Mouse (Mus musculus) heart, embryonic 16.5 days (tissue): ENCODE results near the gene Sh3d21. TPM values are rescaled to one million over a fixed set of nuclear protein-coding genes. Genes with fewer than 3 reads are reported as not detected.
A peak's percentile ranks its signal among the peaks of the same experiment; 100 is the strongest.

ENCODE experiments used
- ATAC-seq: fragments of 200-750 bp; cut with Nextera tagmentation; replicated peaks from 2 replicates; pipeline ENCODE4 v1.8.0; 2017; ENCODE audit warnings: moderate number of reproducible peaks; ENCODE audit not compliant: insufficient read depth, low FRiP score; ENCODE audit errors: extremely low read depth
- H3K27ac ChIP-seq: fragments of 300-500 bp; sonication (generic); 2 replicates; pipeline ENCODE4 v1.5.1; 2014; ENCODE audit warnings: mild to moderate bottlenecking, low read length, control low read depth, moderate library complexity
- H3K27me3 ChIP-seq: fragments of 300-500 bp; sonication (generic); 2 replicates; pipeline ENCODE4 v1.6.1; 2014; ENCODE audit warnings: low read length, mixed read lengths; ENCODE audit not compliant: control insufficient read depth, insufficient read depth
- H3K36me3 ChIP-seq: fragments of 300-500 bp; sonication (generic); 2 replicates; pipeline ENCODE4 v1.6.1; 2014; ENCODE audit not compliant: control insufficient read depth, insufficient read depth
- H3K4me1 ChIP-seq: fragments of 300-500 bp; sonication (generic); 2 replicates; pipeline ENCODE4 v1.6.1; 2014; ENCODE audit warnings: low read length, mixed read lengths; ENCODE audit not compliant: control insufficient read depth, insufficient read depth
- H3K4me2 ChIP-seq: fragments of 300-500 bp; sonication (generic); 2 replicates; pipeline ENCODE4 v1.6.1; 2014; ENCODE audit warnings: low read depth, mild to moderate bottlenecking, control low read depth, low read length
- H3K4me3 ChIP-seq: fragments of 300-500 bp; sonication (generic); 2 replicates; pipeline ENCODE4 v1.5.1; 2014; ENCODE audit warnings: mild to moderate bottlenecking, control low read depth, low read length
- H3K9ac ChIP-seq: fragments of 300-500 bp; sonication (generic); 2 replicates; pipeline ENCODE4 v1.6.1; 2014; ENCODE audit warnings: low read length, control low read depth
- H3K9me3 ChIP-seq: fragments of 300-500 bp; sonication (generic); replicated peaks from 2 replicates; pipeline ENCODE4 v1.6.1; 2016; ENCODE audit warnings: low read length; ENCODE audit not compliant: control insufficient read depth
- WGBS: fragments of 180-500 bp; shearing (Covaris S2); extraction: QIAGEN DNeasy Blood & Tissue Kit; methylation state at CpG from one replicate; pipeline ENCODE4 v1.1.7; 2014; 5-methylcytosine and 5-hydroxymethylcytosine counted together
- polyA plus RNA-seq: library from polyadenylated mRNA; unstranded; fragments of >200 nt; fragmentation: Nextera tagmentation; extraction: Ambion mirVana; gene quantifications from 2 replicates; pipeline ENCODE4 v1.2.1, GENCODE M21; 2015

Gene Sh3d21
- polyA plus RNA-seq, 1 experiment from 2014 or later, result 2.7 TPM

- WGBS, result 17% methylated on average over 6 of the region's 6 CpGs
- Histone ChIP-seq H3K27ac (no peak overlapping the region), H3K4me1 (peaks cover 52% of the 10 kb centered on the region), H3K27me3 (no peaks in the 10 kb centered on the region), H3K9me3 (no peaks in the 10 kb centered on the region), H3K4me3 (no peak overlapping the region), H3K9ac (no peak overlapping the region), H3K36me3 (0 out of 2 replicates have a peak, but pooled peaks cover 3% of the 10 kb centered on the region), H3K4me2 (no peak overlapping the region)
- no peak for ATAC-seq
Measured at GRCm38 (mm10) chr4:126113943-126114342, 49.3 kb downstream of the Sh3d21 start.

- Histone ChIP-seq H3K27ac (no peak overlapping the region), H3K4me1 (peaks cover 59% of the 10 kb centered on the region), H3K9ac (no peak overlapping the region), H3K4me3 (no peak overlapping the region), H3K9me3 (no peaks in the 10 kb centered on the region), H3K36me3 (no peaks in the 10 kb centered on the region), H3K27me3 (no peaks in the 10 kb centered on the region), H3K4me2 (no peak overlapping the region)
- ATAC-seq, result no peak
- WGBS, result 73% methylated on average over 4 of the region's 4 CpGs
Measured at GRCm38 (mm10) chr4:126113243-126113642, 50.0 kb downstream of the Sh3d21 start.

GRCm38 (mm10) chr4:126111153-126111549 lies 52.1 kb downstream of the Sh3d21 start:
- Histone ChIP-seq H3K9ac (peak overlapping the region; percentile 62), H3K4me2 (peak overlapping the region; percentile 60), H3K9me3 (no peaks in the 10 kb centered on the region), H3K27me3 (no peaks in the 10 kb centered on the region), H3K36me3 (no peaks in the 10 kb centered on the region), H3K4me1 (peaks cover 66% of the 10 kb centered on the region), H3K4me3 (peak overlapping the region; percentile 26; the same call in 1 of the 2 replicates), H3K27ac (peak overlapping the region; percentile 97)
- WGBS, result 14% methylated on average over 7 of the region's 7 CpGs
- no peak for ATAC-seq

DNA sequence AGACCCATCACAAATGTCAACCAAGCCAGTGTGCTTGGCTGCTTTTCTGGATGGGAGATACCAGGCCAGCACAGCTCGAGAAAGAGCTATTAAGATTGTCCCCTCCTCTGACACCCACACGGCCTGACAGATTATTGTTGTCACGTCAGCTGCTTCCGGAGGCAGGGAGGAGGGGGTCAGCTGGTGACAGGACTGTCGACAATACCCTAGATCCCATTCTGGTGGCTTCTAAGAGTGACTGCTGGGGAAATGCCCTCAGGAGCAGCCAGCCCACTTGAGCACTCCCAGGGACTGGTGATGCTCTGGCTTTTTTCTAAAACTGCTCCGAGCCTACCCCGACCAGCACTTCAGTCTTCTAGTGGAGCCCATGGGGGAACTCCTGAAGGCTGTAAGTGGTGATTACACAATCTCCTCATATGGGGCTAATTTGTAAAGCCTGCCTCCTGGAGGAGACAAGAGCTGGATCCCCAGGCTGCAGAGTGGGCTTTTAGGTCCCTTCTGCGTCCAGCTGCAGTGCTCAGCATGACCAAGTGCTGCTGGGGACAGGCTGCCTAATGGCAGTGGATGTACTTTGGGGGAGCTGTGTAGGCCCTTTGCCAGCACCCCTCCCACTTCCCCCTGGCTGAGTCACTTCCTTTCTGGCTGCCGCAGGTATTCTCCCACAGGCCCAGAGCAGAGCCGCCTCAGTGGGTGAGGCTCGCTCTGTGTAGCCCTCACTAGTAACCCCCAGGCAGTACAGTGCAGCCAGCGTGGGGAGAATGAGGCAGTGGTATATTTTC lies 52.7 kb downstream of the Sh3d21 start:
- ATAC-seq, result peak; percentile 74
- peak overlapping the region; percentile 60 for H3K4me2 ChIP-seq
- no peaks in the 10 kb centered on the region for H3K9me3 ChIP-seq
- H3K36me3 ChIP-seq, result no peaks in the 10 kb centered on the region
- 1% methylated on average over 12 of the region's 12 CpGs for WGBS
- H3K27ac ChIP-seq, result peak overlapping the region; percentile 97
- H3K27me3 ChIP-seq, result no peaks in the 10 kb centered on the region
- peaks cover 65% of the 10 kb centered on the region for H3K4me1 ChIP-seq
- H3K4me3 ChIP-seq, result peak overlapping the region; percentile 26
- peak overlapping the region; percentile 62 for H3K9ac ChIP-seq

DNA sequence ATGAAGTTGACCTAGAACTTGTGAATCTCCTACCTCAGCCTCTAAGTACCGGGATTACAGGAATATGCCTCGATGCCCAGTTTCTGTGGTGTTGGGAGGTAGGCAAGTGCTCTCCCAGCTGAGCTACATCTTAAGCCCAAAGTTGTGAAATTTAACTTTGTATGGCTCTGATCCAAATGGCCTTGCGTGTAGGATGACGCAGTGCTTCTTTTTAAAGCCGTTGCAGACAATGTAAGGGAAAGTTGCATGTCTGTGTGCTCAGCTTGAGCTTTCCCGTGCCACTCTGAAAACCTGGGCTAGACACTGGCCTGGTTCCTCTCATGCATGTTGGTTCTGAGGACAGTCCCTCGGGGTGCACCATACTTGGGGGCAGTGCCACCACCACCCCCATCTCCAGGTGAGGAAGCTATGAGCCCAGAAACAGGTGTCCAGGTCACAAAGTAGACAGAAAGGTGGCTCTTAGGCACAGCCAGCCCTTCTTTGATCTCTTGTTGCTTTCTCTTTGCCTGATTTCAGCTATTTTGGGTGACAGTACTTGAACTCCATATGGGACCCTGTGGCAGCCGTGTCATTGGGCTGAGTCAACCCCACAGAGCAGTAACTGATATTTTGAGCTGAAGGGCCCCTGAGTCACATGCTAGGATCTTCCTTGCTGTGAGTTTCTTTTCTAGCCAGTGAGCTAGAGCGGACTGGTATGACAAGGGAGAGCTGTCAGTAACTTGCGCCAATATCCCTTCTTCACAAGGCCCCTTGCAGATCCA lies 53.5 kb downstream of the Sh3d21 start:
- Histone ChIP-seq H3K36me3 (no peaks in the 10 kb centered on the region), H3K9me3 (no peaks in the 10 kb centered on the region), H3K4me1 (peaks cover 69% of the 10 kb centered on the region), H3K27ac (peak overlapping the region; percentile 97), H3K9ac (peak overlapping the region; percentile 62), H3K4me3 (peak overlapping the region; percentile 15), H3K27me3 (no peaks in the 10 kb centered on the region), H3K4me2 (peak overlapping the region; percentile 60)
- no peak; the same call in 1 of the 2 replicates for ATAC-seq
- 45% methylated on average over 10 of the region's 10 CpGs for WGBS

DNA sequence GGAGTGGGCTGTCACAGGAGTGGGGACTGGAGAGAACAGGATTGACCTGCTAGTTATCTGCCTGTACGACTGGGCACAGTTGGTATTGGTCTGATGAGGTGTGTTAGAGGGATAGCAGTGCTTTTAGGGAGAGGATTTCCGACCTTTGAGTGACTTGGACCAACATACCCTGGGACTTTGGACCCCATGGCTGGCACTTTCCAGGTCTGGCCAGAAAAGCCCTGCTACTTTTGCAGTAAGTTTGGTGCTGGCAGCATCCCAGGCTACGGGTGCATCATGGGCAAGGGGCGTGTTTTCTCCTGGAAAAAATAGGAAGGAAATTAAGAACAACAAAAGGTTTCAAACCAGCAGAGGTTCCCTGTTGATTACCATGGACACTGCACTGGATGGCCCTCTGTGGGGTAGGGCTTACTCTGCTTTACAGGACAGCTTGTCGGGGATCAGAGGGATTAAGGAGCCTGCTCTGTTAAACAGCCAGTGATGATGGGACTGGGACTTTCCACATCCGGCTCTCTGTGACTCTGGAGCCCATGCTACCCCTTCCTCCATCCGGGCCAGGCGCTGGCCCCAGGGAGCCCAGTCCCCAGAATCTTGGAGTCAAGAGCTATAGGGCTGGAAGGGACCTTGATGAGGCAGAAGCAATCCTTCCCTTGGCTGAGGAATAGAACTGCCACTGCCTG lies 55.1 kb downstream of the Sh3d21 start:
- Histone ChIP-seq H3K27me3 (no peaks in the 10 kb centered on the region), H3K27ac (peak overlapping the region; percentile 97), H3K9ac (peak overlapping the region; percentile 47), H3K36me3 (no peaks in the 10 kb centered on the region), H3K4me2 (peak overlapping the region; percentile 5; the same call in 1 of the 2 replicates), H3K4me1 (peaks cover 62% of the 10 kb centered on the region), H3K9me3 (no peaks in the 10 kb centered on the region), H3K4me3 (no peak overlapping the region)
- 51% methylated on average over 8 of the region's 8 CpGs for WGBS
- ATAC-seq, result no peak

DNA sequence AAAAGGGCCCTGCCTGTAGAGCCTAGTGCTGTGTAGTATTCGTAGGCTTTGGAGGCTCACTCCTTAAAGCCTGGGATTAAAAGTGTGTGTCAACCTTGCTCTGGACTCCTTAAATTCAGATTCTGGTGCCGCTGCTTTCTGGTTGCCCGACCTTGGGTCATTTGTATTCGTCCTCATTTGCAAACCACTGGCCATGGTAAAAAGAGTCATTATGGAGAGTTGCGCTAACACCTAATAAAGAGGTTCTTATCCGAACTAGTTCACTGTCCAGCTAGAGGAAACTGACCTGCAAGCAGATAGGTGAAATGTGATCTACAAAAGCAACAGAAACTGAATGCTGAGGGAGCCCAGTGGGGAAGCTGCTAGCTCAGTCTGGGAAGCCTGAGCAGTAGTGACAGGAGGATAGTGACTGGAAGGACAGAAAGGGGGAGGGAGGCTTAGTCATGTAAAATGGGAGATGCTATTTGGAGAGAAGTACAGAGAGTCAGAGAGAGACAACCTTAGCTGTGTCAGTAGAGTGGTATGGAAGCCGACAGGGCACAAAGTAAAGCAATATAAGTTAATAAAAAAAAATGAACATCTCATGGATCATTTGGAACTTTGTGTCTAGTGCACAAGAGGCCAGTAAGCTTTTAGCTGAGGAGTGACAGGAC lies 58.0 kb downstream of the Sh3d21 start:
- Histone ChIP-seq H3K4me1 (peaks cover 56% of the 10 kb centered on the region), H3K9me3 (no peaks in the 10 kb centered on the region), H3K9ac (peak overlapping the region; percentile 93; the same call in 1 of the 2 replicates), H3K27me3 (no peaks in the 10 kb centered on the region), H3K4me2 (peak overlapping the region; percentile 97), H3K4me3 (peak overlapping the region; percentile 91), H3K27ac (no peak overlapping the region), H3K36me3 (no peaks in the 10 kb centered on the region)
- no peak for ATAC-seq
- 62% methylated on average over 7 of the region's 7 CpGs for WGBS

DNA sequence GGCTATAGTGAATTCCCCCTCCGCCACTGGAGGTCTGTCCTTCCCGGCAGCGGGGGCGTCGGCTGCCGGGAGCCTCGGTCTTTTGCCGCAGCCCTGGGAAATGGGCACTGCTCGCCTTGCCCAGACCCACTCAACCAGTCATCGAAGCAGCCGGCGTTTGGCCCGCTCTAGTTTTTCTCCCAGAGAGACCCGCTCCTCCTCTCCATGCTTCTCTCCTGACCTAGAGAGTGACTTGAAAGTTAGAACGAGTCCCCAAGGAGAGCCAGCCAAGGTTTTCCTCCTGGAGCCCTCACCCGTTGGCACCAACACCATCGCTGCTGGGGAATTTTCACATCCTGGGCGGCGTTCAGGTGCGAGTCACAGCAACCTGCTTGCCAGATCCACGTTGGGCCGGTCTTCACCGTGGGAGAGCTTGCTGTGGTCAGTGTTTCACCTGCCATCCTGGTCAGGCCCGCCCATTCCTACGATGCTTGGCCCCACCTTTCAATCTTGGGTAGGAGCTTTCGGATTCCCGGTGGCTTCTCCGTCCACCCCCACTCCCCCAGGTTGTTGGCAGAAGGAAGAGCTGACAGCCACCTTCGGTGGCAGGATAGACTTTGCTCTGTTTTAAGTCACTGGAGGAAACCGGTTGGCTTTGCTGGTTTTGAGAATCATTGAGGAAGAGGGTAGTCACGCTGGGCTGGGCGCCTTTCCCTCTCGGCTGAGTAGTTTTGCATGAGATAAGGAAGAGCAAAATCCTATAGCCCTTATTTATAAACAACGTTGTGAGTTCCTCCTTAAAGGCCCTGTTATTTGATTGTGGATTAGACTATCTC lies 58.8 kb downstream of the Sh3d21 start:
- H3K36me3 ChIP-seq, result no peaks in the 10 kb centered on the region
- H3K27ac ChIP-seq, result peak overlapping the region; percentile 80
- no peaks in the 10 kb centered on the region for H3K27me3 ChIP-seq
- peak overlapping the region; percentile 97 for H3K4me2 ChIP-seq
- ATAC-seq, result 0 out of 2 replicates have a peak, but pooled peaks have one; percentile 0
- WGBS, result 2% methylated on average over 34 of the region's 34 CpGs
- H3K9ac ChIP-seq, result peak overlapping the region; percentile 93
- peaks cover 56% of the 10 kb centered on the region for H3K4me1 ChIP-seq
- no peaks in the 10 kb centered on the region for H3K9me3 ChIP-seq
- peak overlapping the region; percentile 91 for H3K4me3 ChIP-seq
